Mouse (Mus musculus): ENCODE measurements around the gene Mpzl2. TPM values are rescaled to one million over a fixed set of nuclear protein-coding genes. Genes with fewer than 3 reads are reported as not detected.

Gene Mpzl2
- polyA plus RNA-seq, 1 experiment from 2014 or later = 46.2 TPM

Other genes with a start within 250 kb of the Mpzl2 start
- 3.6 and 4.5 TPM in 2 replicates for gene Tmem25, start 240.5 kb upstream of the Mpzl2 start, polyA plus RNA-seq (2015; fragmentation: Nextera tagmentation; extraction: Ambion mirVana)
- gene Ttc36, start 236.7 kb upstream of the Mpzl2 start, polyA plus RNA-seq (2015; fragmentation: Nextera tagmentation; extraction: Ambion mirVana) = 8.3 and 8.5 TPM in 2 replicates
- 7.1 and 8.8 TPM in 2 replicates for gene Kmt2a, start 158.5 kb upstream of the Mpzl2 start, polyA plus RNA-seq (2015; fragmentation: Nextera tagmentation; extraction: Ambion mirVana)
- 660 and 783 TPM in 2 replicates for gene Atp5l, start 119.1 kb upstream of the Mpzl2 start, polyA plus RNA-seq (2015; fragmentation: Nextera tagmentation; extraction: Ambion mirVana)
- 24.8 and 27.5 TPM in 2 replicates for gene Ube4a, start 74.2 kb upstream of the Mpzl2 start, polyA plus RNA-seq (2015; fragmentation: Nextera tagmentation; extraction: Ambion mirVana)
- gene Cd3g, start 59.4 kb upstream of the Mpzl2 start, polyA plus RNA-seq (2015; fragmentation: Nextera tagmentation; extraction: Ambion mirVana) = 0.75 and 0.76 TPM in 2 replicates
- 0.19 TPM in 1 of 2 replicates, not detected in the other for gene Cd3d, start 58.0 kb upstream of the Mpzl2 start, polyA plus RNA-seq (2015; fragmentation: Nextera tagmentation; extraction: Ambion mirVana)
- gene Cd3e, start 30.2 kb upstream of the Mpzl2 start, polyA plus RNA-seq (2015; fragmentation: Nextera tagmentation; extraction: Ambion mirVana) = 0.95 and 1.6 TPM in 2 replicates
- gene Mpzl3, start 15.4 kb downstream of the Mpzl2 start, polyA plus RNA-seq (2015; fragmentation: Nextera tagmentation; extraction: Ambion mirVana) = 15.7 and 24.6 TPM in 2 replicates
- gene Jaml, start 39.4 kb downstream of the Mpzl2 start, polyA plus RNA-seq (2015; fragmentation: Nextera tagmentation; extraction: Ambion mirVana) = 19.0 and 19.7 TPM in 2 replicates
- gene Scn2b, start 78.0 kb downstream of the Mpzl2 start, polyA plus RNA-seq (2015; fragmentation: Nextera tagmentation; extraction: Ambion mirVana) = 3.0 and 3.5 TPM in 2 replicates
- 0.37 and 0.54 TPM in 2 replicates for gene Scn4b, start 98.6 kb downstream of the Mpzl2 start, polyA plus RNA-seq (2015; fragmentation: Nextera tagmentation; extraction: Ambion mirVana)
- 0.27 TPM in 1 of 2 replicates, not detected in the other for gene BC049352, start 142.2 kb downstream of the Mpzl2 start, polyA plus RNA-seq (2015; fragmentation: Nextera tagmentation; extraction: Ambion mirVana)
- 31.5 and 40.1 TPM in 2 replicates for gene Tmprss4, start 164.3 kb downstream of the Mpzl2 start, polyA plus RNA-seq (2015; fragmentation: Nextera tagmentation; extraction: Ambion mirVana)
- gene Il10ra, start 229.3 kb downstream of the Mpzl2 start, polyA plus RNA-seq (2015; fragmentation: Nextera tagmentation; extraction: Ambion mirVana) = 1.6 and 1.7 TPM in 2 replicates